Mouse (Mus musculus): ENCODE results near the gene Syk.

GRCm38 (mm10) chr13:52600015-52600643 is 17.2 kb downstream of the Syk start:
- no peak for TF ChIP-seq CTCF (IDR thresholded peaks at IDR 0.05; ENCODE audit: low read depth)
- no peak for TF ChIP-seq EP300 (IDR thresholded peaks at IDR 0.05; ENCODE audit: low read depth)
